Comparison of ENCODE assay signal across 8 mouse cellular contexts in genomic region chr8:80991937-80992336, GRCm38 (mm10). TPM values are rescaled to one million over a fixed set of nuclear protein-coding genes. Genes with fewer than 3 reads are reported as not detected.
A peak's percentile ranks its signal among the peaks of the same experiment; 100 is the strongest.
DNase-seq lines count a peak whose midpoint lies in the region; ATAC-seq lines count a peak whose summit lies in the region.

No protein-coding gene starts in this region.

- peak; percentile 57 to 58 for DNase-seq in heart, adult 18-20 months
- DNase-seq in heart, embryonic 10.5 days (ENCODE audit: low spot score): no peak
- DNase-seq in Muller cell, postnatal 12 days (ENCODE audit: inconsistent ontology term): peak; percentile 36
- DNase-seq in kidney, postnatal 14 days: peak; percentile 62
- no peak for DNase-seq in urinary bladder, postnatal 25 days (ENCODE audit: low spot score)
- no peak for DNase-seq in right cerebral cortex, postnatal 36 days (ENCODE audit: low spot score in 2 of 2)

- no peaks in the 10 kb centered on the region for H3K9me3 ChIP-seq in heart, embryonic 10.5 days
- H3K9me3 ChIP-seq in heart, embryonic 12.5 days (replicated peaks): no peaks in the 10 kb centered on the region
- no peaks in the 10 kb centered on the region for H3K9me3 ChIP-seq in neural tube, embryonic 14.5 days (ENCODE audit: control insufficient read depth, low read length)

- H3K36me3 ChIP-seq in heart, embryonic 10.5 days: peaks cover 73% of the 10 kb centered on the region
- peaks cover 67% of the 10 kb centered on the region for H3K36me3 ChIP-seq in heart, embryonic 12.5 days
- peaks cover 23% of the 10 kb centered on the region; the same call in 1 of the 2 replicates for H3K36me3 ChIP-seq in neural tube, embryonic 14.5 days (ENCODE audit: control insufficient read depth, insufficient read depth, low read length)

- no peak overlapping the region for H3K4me2 ChIP-seq in heart, embryonic 12.5 days
- no peak overlapping the region for H3K4me2 ChIP-seq in neural tube, embryonic 14.5 days (ENCODE audit: low read depth, low read length)

- no peaks in the 10 kb centered on the region for H3K27me3 ChIP-seq in heart, embryonic 10.5 days (ENCODE audit: insufficient read depth, poor library complexity, severe bottlenecking)
- no peaks in the 10 kb centered on the region for H3K27me3 ChIP-seq in heart, embryonic 12.5 days (replicated peaks)
- H3K27me3 ChIP-seq in neural tube, embryonic 14.5 days (ENCODE audit: control insufficient read depth, insufficient read depth, low read length): no peaks in the 10 kb centered on the region

- no peak overlapping the region for H3K27ac ChIP-seq in heart, embryonic 10.5 days
- no peak overlapping the region for H3K27ac ChIP-seq in heart, embryonic 12.5 days (ENCODE audit: poor library complexity, severe bottlenecking)
- H3K27ac ChIP-seq in neural tube, embryonic 14.5 days (ENCODE audit: low read depth, low read length): no peak overlapping the region

- no peak overlapping the region for H3K4me3 ChIP-seq in heart, embryonic 10.5 days
- no peak overlapping the region for H3K4me3 ChIP-seq in heart, embryonic 12.5 days
- H3K4me3 ChIP-seq in neural tube, embryonic 14.5 days (ENCODE audit: low read depth, low read length): no peak overlapping the region

- peak; percentile 73; the same call in 1 of the 2 replicates for ATAC-seq in heart, embryonic 12.5 days (ENCODE audit: insufficient number of reproducible peaks, low FRiP score)
- peak; percentile 86 for ATAC-seq in neural tube, embryonic 14.5 days (ENCODE audit: low read depth)

- WGBS in heart, embryonic 10.5 days: 50% methylated on average over 3 of the region's 3 CpGs
- 44% methylated on average over 3 of the region's 3 CpGs for whole genome bisulfite sequencing in heart, embryonic 12.5 days
- WGBS in neural tube, embryonic 14.5 days: 53% methylated on average over 3 of the region's 3 CpGs

- no peaks in the 10 kb centered on the region for H3K4me1 ChIP-seq in heart, embryonic 10.5 days
- no peaks in the 10 kb centered on the region for H3K4me1 ChIP-seq in heart, embryonic 12.5 days (replicated peaks)
- H3K4me1 ChIP-seq in neural tube, embryonic 14.5 days (ENCODE audit: control insufficient read depth, insufficient read depth, low read length): no peaks in the 10 kb centered on the region

- H3K9ac ChIP-seq in heart, embryonic 12.5 days: no peak overlapping the region
- no peak overlapping the region for H3K9ac ChIP-seq in neural tube, embryonic 14.5 days (replicated peaks; ENCODE audit: low read depth, low read length)

RNA-seq across cellular contexts. Expression of gene Usp38, which starts 22.8 kb away (rescaled TPM):
- total RNA-seq in heart, adult 18-20 months (2021): 10 to 100 TPM; 18.9 to 19.5 TPM
- 19.5 and 21.7 TPM in 2 replicates for polyA plus RNA-seq in heart, embryonic 10.5 days (2016; fragmentation: Nextera tagmentation; extraction: Ambion mirVana)
- polyA plus RNA-seq in heart, embryonic 12.5 days (2016; fragmentation: Nextera tagmentation; extraction: Ambion mirVana): 21.5 and 22.4 TPM in 2 replicates
- 23.6 and 28.1 TPM in 2 replicates for polyA plus RNA-seq in neural tube, embryonic 14.5 days (2014; fragmentation: Nextera tagmentation; extraction: Ambion mirVana)

Comparison
In these comparisons a context has a peak if more than half of its experiments do, and no peak if none do; other contexts are left out.
1. DNase-seq: peak in heart, adult 18-20 months (2 of 2), Muller cell, postnatal 12 days (single experiment) and kidney, postnatal 14 days (single experiment); none in heart, embryonic 10.5 days (single experiment), urinary bladder, postnatal 25 days (single experiment) and right cerebral cortex, postnatal 36 days (0 of 2).